Mouse (Mus musculus): ENCODE results near the gene Ctnna3.

GRCm38 (mm10) chr10:63388948-63389347, 41.0 kb upstream of the Ctnna3 start:
- TF ChIP-seq ZMIZ1 (IDR thresholded peaks at IDR 0.05; ENCODE audit: low read depth, low read length) (no peak), POLR2A (IDR thresholded peaks at IDR 0.05; ENCODE audit: control insufficient read depth in 1 of 2, insufficient read depth in 1 of 2, low read depth in 1 of 2, low read length in 2 of 2, poor library complexity in 1 of 2) (no peak), MAX (IDR thresholded peaks at IDR 0.05; ENCODE audit: low read length) (no peak), CTCF (IDR thresholded peaks at IDR 0.05 in 2 of 3, conservative IDR thresholded peaks at IDR 0.05 in 1 of 3; ENCODE audit: control insufficient read depth in 1 of 3, insufficient read depth in 1 of 3, low read depth in 2 of 3, low read length in 3 of 3, poor library complexity in 1 of 3, severe bottlenecking in 1 of 3) (no peak), RAD21 (IDR thresholded peaks at IDR 0.05; ENCODE audit: low read depth, low read length) (no peak), CHD1 (IDR thresholded peaks at IDR 0.05; ENCODE audit: low read depth, low read length) (no peak), SIN3A (IDR thresholded peaks at IDR 0.05; ENCODE audit: low read length) (no peak), MAFK (IDR thresholded peaks at IDR 0.05; ENCODE audit: borderline replicate concordance, low read depth, low read length) (no peak), POLR2AphosphoS2 (IDR thresholded peaks at IDR 0.05; ENCODE audit: low read length) (no peak), USF1 (IDR thresholded peaks at IDR 0.05; ENCODE audit: low read depth, low read length) (no peak), TCF12 (IDR thresholded peaks at IDR 0.05; ENCODE audit: low read depth, low read length) (no peak), ZC3H11A (IDR thresholded peaks at IDR 0.05; ENCODE audit: low read depth, low read length) (no peak), SMC3 (IDR thresholded peaks at IDR 0.05; ENCODE audit: low read depth, low read length) (no peak)
